Comparison of ENCODE assay signal across 26 mouse cellular contexts in the genomic region with DNA sequence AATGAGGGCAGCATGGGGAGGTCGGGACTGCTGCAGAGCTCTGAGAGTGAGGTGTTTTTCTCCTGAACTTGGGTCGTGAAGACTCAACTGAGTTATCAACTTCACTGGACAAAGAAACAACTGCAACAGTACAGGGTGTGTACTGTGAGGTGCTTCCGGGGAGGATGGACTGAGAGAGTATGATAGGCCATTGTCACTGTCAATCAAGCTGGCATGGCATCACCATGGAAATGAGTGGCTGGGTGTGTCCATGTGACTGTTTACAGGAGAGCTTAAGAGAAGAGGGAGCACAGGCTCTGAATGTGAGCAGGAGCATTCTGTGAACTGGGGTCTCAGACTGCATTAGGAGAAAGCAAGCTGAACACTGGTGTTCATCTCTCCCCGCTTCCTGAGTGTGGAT.
"Had no signal": no experiment of that assay in that cellular context is flagged by ENCODE, and none has a peak within 500 bp of the region (broad histone marks: within the 10 kb centered on the region; RNA-seq: fewer than 3 reads in every experiment).

No protein-coding gene starts in this region.

- H3K4me3 ChIP-seq: embryonic facial prominence, embryonic 10.5 days; embryonic facial prominence, embryonic 12.5 days; embryonic facial prominence, embryonic 13.5 days; embryonic facial prominence, embryonic 15.5 days; erythroblast, embryonic 14.5 days; forebrain, embryonic 10.5 days; forebrain, embryonic 12.5 days; forebrain, embryonic 13.5 days; forebrain, embryonic 15.5 days; gastrocnemius, adult 2 months; heart, adult 2 months had no signal

- H3K27ac ChIP-seq: embryonic facial prominence, embryonic 10.5 days; embryonic facial prominence, embryonic 12.5 days; embryonic facial prominence, embryonic 13.5 days; embryonic facial prominence, embryonic 15.5 days; forebrain, embryonic 10.5 days; forebrain, embryonic 12.5 days; forebrain, embryonic 13.5 days; forebrain, embryonic 15.5 days; gastrocnemius, adult 2 months; heart, adult 2 months had no signal

- H3K4me2 ChIP-seq: embryonic facial prominence, embryonic 12.5 days; embryonic facial prominence, embryonic 13.5 days; embryonic facial prominence, embryonic 15.5 days; forebrain, embryonic 12.5 days; forebrain, embryonic 13.5 days; forebrain, embryonic 15.5 days had no signal

- H3K4me1 ChIP-seq: forebrain, embryonic 12.5 days; forebrain, embryonic 13.5 days had no signal

- H3K36me3 ChIP-seq: embryonic facial prominence, embryonic 10.5 days; embryonic facial prominence, embryonic 12.5 days; embryonic facial prominence, embryonic 13.5 days; embryonic facial prominence, embryonic 15.5 days; forebrain, embryonic 10.5 days; forebrain, embryonic 12.5 days; forebrain, embryonic 15.5 days had no signal

- ATAC-seq: forebrain, embryonic 13.5 days; forebrain, embryonic 14.5 days; forebrain, embryonic 15.5 days; forebrain, embryonic 16.5 days; forebrain, postnatal 0 days had no signal

- DNase-seq: cerebellum, adult 9-11 months; cerebellum, postnatal 10 days; cerebellum, postnatal 14 days; cerebellum, postnatal 25 days; cerebellum, postnatal 36 days; embryo, embryonic 11 days; forebrain, postnatal 0 days; gastrocnemius, adult 2 months; gastrocnemius, postnatal 10 days; gastrocnemius, postnatal 14 days; gastrocnemius, postnatal 25 days; gastrocnemius, postnatal 36 days; heart, adult 11 months; heart, adult 18-20 months; heart, adult 2 months had no signal

- H3K9me3 ChIP-seq: embryonic facial prominence, embryonic 10.5 days; embryonic facial prominence, embryonic 12.5 days; embryonic facial prominence, embryonic 13.5 days; embryonic facial prominence, embryonic 15.5 days; forebrain, embryonic 10.5 days; forebrain, embryonic 12.5 days; forebrain, embryonic 13.5 days; forebrain, embryonic 15.5 days had no signal

- H3K27me3 ChIP-seq: embryonic facial prominence, embryonic 13.5 days; embryonic facial prominence, embryonic 15.5 days; forebrain, embryonic 12.5 days; forebrain, embryonic 13.5 days; forebrain, embryonic 15.5 days had no signal

- H3K9ac ChIP-seq: embryonic facial prominence, embryonic 12.5 days; embryonic facial prominence, embryonic 13.5 days; embryonic facial prominence, embryonic 15.5 days; forebrain, embryonic 12.5 days; forebrain, embryonic 13.5 days; forebrain, embryonic 15.5 days; forebrain, postnatal 0 days had no signal
